Mouse (Mus musculus) telencephalon, adult 2 months (tissue): Measurements from ENCODE around the gene Idua.

Source experiments
- DNase-seq: peaks from one replicate; pipeline ENCODE4 v3.0.0-alpha.2; 2011; ENCODE audit warnings: low read depth, low spot score

The Idua gene

DNA sequence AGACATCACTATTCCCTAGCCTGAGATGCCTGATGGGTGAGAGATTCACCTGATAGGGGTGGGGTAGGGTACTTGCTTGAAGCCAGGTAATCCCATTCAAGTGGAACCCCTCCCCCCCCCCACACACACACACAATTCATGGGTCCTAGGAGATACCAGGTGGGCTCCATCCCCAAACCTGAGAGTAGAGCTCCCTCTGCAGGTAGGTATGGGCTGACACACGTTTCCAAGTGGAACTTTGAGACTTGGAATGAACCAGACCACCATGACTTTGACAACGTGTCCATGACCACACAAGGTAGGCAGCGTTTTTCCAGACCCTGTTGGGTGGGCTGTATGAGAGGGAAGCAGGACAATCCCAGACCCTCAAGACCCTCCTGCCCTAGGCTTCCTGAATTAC is 19.8 kb downstream of the Idua start:
- no peak for DNase-seq

GRCm38 (mm10) chr5:108680871-108681270 is 20.7 kb downstream of the Idua start:
- DNase-seq, result no peak

- no peak for DNase-seq
Observed at GRCm38 (mm10) chr5:108689091-108689490, 29.0 kb downstream of the Idua start.

DNA sequence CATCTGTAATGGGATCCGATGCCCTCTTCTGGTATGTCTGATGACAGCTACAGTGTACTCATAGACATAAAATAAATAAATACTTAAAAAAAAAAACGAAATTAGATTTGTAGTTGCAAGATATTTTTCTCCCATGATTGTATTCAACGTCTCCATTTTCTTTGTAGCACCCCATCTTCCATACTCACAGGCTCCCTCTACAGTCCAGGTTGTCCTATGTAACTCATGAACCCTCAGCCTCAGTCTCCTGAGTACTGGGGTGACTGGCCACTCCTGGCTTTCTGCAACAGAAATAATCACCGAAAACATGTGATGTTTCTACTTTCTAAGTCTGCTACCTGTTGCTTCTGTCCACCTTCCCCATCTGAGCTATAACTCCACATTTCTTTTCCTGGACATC is 31.0 kb downstream of the Idua start:
- no peak for DNase-seq

DNA sequence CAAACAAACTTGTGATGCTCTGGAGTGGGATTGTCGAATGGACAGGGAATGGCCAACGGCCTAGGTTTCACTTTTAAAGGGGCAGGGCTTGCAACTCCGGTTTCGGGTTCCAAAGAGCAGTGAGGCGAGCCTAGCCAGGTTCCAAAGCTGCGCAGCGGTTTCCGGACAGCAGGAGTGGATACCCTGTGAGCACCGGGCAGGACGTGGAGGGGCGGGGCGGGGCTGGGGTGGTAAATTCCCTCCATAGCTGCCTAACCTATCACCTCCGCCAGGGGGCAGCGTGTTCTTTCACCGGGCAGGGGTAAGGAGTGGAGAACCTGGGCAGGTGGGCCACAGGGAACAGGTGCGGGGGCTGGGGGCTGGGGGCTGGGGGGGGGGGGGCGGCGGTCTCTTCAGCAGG is 32.1 kb downstream of the Idua start, which contains the start of gene Fgfrl1:
Fgfrl1 (plus strand) TSS at position 112 of the 400 bp plus-strand sequence.
- DNase-seq, result no peak

GRCm38 (mm10) chr5:108693872-108694288 is 33.7 kb downstream of the Idua start:
- peak; percentile 35 for DNase-seq

GRCm38 (mm10) chr5:108694352-108695261 is 34.5 kb downstream of the Idua start:
- no peak for DNase-seq

DNA sequence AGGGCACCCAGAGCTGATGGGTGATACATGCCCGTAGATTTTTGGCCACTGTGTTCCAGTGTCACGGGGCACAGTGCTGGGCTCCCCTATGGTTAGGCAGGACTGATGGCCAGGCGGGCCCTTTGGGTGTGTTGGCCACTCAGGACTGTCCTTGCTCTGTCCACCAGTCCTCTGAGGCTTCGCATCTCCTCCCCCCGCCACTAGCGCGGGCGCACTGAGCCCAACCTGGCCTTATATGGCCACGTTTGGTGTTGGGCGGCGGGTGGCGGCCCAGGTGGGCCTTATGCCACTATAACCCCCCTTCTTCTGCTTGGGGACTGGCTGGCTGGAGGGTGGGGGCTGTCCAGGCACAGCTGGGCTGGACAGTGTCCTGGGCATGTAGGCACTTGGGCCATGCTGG is 35.7 kb downstream of the Idua start:
- no peak for DNase-seq

DNA sequence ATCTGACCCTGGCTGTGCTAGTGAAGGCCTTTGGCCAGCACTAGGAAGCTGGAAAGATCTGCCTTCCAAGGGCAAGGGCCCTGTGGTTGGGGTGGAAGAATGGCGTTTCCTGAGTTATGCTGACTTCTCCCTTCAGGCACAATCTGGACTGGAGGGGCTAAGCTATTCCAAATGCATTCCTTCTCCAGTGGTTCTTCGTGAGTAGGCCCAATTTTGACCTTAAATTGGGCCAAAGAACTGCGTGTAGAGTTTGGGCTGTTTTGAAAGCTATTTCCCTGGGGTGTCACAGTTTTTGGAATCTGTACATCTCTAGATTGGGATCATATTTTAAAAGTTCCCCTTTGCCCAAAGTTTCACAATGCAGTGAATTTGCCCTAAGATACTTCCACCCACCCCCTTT is 36.4 kb downstream of the Idua start:
- DNase-seq, result no peak

DNA sequence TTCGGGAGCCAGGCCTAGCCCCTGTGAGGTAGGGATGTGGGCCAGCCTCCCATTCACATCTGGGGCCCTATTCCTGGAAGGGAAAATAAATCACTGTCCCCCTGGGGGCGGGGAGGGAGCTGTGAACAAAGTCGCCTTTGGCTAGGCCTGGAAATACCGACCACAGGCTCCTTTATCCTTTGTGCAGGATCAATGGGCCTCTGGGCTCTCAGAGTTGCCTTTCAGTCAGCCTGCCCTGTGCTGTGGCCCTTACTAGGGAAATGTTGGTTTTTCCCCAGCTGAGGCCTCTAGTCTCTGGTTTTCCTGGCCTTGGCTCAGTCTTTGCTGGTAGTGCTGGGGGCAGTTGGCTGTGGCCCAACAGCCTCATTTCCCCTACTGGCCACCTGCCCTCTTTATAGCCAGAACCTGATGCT is 37.2 kb downstream of the Idua start:
- DNase-seq, result peak; percentile 34

- no peak for DNase-seq
Observed at GRCm38 (mm10) chr5:108700346-108700745, 40.2 kb downstream of the Idua start.

DNA sequence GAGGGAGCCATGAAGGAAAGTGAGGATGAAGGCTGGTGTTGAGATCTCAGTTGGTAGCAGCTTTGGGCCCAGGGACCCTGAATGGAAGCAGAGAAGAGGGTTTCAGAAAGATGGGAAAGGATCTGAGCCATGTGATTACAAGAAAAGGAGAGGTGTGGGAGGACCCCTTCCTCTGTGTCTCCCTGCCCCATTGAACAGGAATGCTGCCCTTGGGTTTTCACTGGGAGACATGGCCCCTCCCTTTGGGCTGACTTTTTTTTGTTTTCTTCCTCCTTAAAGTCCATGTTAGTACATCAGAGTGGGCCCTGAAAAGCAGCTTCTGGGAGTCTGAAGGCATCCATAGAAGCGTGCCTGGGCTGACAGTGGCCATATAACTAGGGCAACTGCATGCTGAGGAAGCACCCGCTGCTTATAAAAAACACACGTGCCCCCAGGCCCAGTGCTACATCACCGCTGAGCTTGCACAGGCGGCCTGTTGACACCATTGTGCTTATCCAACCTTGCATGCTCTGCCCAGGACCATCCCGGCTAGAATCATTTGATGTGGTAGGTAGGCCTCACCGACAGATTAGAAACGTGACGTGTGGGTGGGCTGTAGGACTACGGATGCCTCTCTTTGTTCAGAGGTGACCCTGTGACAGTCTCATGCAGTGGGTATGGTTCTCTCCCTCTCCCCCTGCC is 41.4 kb downstream of the Idua start:
- no peak for DNase-seq

GRCm38 (mm10) chr5:108703754-108704626 is 43.9 kb downstream of the Idua start:
- no peak for DNase-seq

- no peak for DNase-seq
Observed at GRCm38 (mm10) chr5:108707758-108708157, 47.6 kb downstream of the Idua start.

DNA sequence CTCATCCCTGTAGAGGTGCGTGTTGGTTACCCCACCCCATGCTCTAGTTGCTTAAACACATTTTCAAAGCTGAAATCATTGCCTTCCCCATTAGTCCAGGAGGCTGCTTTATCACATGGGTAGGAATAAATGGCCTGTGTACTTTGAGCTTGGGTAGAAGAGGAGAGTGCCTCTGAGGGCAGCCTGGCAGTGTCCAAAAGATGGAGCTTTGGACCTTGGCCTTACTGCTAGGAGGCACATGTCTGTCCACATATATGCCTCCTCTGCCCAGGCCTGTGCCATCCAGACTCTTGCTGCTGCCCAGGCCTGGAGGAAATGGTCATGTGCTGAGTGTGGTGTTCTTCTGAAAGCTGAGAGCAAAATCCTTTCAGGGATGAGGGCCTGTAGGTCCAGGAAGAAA is 48.3 kb downstream of the Idua start:
- DNase-seq, result no peak

DNA sequence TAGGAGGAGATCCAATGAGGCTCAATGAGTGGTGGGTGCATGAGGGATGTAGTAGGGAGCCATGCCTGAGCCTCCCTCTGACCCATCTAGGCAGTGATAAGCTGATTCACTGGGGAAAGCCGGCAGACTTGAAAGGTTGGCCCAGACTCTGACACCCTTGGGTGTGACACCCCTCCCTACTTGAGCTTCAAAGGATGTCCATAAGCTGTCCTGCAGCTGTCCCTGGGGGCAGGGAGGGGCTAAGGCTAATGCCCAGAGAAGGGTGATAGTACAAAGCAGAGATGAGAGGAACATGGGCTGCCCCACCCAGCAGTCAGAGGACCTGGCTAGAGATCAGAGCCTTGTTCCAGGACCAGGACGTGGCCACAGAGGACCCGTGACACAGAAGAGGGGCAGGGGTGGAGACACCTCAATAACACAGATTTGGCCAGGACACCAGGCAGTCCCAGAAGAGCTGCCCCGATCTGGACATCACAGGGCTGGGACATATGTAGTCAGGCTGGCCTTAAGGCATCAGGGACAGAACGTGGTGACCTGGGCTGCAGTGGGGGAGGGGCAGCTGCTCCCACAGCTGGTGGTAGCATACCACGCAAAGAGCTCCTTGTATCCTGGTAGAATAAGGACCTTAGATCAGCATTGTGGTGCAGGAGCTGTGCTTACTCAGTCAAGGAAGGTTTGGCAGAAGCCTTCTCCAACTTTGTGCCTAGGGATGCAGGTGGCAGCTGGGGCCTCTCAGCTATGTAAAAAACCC is 49.0 kb downstream of the Idua start:
- no peak for DNase-seq

GRCm38 (mm10) chr5:108711968-108712367 is 51.8 kb downstream of the Idua start:
- no peak for DNase-seq

- DNase-seq, result no peak
Observed at GRCm38 (mm10) chr5:108713096-108713495, 53.0 kb downstream of the Idua start.

DNA sequence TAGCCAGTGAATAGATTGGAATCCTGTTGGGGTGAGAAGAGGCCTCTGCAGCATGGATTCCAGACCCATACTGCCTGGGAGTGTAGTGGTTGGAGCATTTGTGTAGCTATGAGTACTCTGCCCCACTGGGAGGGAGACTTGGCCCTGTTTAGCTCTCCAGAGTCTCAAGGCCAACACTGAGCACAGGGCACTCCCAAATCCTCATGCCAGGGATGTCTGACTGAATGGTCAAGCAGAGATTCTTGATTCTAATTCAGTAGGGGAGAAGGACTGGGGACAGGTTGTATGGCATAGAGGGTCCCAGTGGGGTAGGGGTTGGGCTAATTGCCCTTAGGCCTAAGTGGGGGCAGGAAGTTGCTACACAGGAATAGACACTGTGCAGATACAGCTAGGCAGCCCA is 53.6 kb downstream of the Idua start:
- no peak for DNase-seq

- peak; percentile 11 for DNase-seq
Observed at GRCm38 (mm10) chr5:108714149-108714548, 54.0 kb downstream of the Idua start.

DNA sequence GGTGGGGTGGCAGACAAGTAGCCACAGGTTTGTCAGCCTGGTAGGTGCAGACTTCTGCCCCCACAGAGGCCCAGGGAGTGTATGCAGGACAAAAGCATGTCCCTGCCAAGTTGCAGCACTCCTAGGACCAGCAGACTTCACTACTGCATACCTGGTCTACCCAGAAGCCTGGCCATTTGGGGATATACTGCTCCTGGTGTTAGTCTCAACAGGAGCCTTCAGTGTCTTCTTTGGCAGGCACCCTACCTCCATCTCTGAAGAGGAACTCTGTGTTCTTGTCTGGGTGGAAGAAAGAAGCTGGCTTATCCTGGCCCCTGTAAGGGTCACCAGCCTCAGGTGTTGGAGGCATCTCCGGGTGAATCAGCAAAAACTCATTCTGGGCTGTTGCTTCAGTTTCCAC is 55.8 kb downstream of the Idua start:
- DNase-seq, result no peak
